Mouse (Mus musculus) T-cell, adult 2 months (primary cell): ENCODE results near the gene Cisd1.
A peak's percentile ranks its signal among the peaks of the same experiment; 100 is the strongest.

ENCODE experiments used
- DNase-seq: peaks from one replicate; pipeline ENCODE4 v3.0.0; 2022; ENCODE audit warnings: low spot score

Gene Cisd1

DNA sequence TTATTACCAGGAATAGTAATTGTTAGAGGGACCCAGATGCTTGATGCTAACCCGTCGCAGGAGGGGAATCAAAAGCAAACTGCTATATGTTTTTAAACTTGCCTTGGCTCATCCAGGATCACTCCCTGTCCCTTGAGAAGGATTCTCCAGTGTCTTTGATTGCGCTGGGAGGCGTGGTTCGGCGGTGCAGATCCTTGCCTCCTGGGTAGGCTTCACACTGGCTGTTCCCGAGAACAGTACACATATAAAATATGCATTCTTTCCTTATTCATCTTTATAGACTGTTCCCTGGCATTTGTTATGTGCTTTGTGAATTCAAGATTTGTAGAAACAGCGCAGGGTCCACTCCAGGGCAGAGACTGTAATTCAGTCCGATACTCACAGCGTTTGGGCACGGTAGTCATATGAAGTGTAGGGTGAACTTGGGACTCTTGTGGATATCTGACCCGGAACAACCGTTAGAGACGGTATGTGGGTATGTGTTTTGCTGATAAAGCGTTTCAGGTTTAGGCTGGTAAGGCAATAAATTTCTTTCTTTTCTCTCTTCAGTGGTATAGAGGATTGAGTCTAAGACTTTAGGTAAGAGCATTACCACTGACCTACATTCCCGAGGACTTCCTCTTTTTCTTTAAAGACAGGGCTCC, 4.0 kb upstream of the Cisd1 start:
- DNase-seq = no peak

DNA sequence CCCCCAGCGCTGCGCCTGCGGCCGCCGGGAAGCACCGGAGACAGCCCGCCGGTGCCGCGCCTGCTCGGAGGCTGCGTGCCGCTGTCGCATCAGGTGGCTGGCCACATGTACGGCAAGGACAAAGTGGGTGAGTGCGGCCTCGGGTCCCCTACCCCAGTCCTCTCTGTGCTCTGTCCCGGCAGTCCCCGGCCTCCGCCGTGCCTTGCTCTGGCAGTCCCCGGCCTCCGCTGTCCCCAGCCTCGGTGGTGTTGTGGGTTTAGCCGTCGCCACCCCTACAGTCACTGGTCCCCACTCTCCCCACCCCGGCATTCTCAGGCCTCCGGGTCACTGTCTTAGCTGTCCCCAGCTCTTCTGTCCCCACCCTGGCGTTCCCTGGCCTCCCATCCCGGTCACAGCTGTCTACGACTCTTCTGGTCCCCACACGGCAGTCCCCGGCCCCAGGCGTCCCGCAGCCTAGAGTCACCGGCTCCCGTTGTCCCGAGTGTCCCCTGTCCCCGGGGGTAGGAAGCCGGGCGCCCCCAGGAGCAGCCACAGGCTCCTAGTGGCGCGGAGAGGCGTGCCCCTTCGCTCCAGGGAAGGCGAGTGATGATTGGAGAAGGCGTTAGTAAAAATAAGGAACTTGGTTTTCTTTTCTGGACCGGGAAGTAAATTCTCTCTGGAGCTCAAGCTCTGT, 3.3 kb upstream of the Cisd1 start:
- no peak for DNase-seq

- peak; percentile 90 for DNase-seq
Observed at GRCm38 (mm10) chr10:71347509-71347949, 2.8 kb upstream of the Cisd1 start, which contains the start of gene Ipmk. Gene Ipmk (plus strand): TSS chr10:71347763.

- DNase-seq = peak; percentile 87
Observed at GRCm38 (mm10) chr10:71346722-71347508, 2.2 kb upstream of the Cisd1 start.

DNA sequence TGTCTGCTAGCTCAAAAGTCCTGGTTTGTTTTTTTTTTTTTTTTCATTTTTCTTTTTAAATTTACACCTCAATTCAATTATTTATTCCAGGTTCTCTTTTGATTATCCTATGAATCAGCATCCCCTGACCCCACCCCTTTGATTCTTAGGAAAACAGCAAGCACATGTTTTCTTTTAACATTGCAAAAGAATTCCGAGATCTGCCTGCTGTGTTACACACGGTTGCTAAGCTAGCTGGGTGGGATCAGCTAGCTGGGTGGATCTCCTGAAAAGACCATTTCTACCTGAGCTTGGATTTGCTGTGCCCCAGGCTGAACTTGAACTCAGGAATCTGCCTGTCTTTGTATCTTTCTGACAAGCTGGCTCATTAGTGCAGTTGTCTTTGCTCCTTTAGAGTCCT, 1.4 kb upstream of the Cisd1 start:
- no peak for DNase-seq

GRCm38 (mm10) chr10:71343567-71344265, 1.0 kb downstream of the Cisd1 start:
- no peak for DNase-seq

DNA sequence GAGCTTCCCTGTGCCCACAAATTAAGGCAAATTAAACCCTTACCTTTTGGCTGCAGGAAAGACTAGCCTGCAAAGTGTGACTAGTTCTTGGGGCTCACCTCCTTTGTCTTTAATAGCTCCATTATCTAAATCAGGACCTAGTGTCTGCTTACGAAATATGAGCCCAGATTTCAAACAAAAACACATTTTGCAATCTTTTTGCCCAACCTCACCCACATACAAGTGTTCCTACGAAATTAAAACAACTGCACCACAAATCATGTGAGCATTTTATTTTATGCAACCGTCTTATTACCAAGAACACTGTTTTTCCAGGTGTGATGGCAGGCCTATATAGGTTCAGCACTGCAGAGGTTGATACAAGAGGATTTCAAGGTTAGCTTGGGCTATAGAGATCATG, 1.6 kb downstream of the Cisd1 start:
- DNase-seq = no peak

DNA sequence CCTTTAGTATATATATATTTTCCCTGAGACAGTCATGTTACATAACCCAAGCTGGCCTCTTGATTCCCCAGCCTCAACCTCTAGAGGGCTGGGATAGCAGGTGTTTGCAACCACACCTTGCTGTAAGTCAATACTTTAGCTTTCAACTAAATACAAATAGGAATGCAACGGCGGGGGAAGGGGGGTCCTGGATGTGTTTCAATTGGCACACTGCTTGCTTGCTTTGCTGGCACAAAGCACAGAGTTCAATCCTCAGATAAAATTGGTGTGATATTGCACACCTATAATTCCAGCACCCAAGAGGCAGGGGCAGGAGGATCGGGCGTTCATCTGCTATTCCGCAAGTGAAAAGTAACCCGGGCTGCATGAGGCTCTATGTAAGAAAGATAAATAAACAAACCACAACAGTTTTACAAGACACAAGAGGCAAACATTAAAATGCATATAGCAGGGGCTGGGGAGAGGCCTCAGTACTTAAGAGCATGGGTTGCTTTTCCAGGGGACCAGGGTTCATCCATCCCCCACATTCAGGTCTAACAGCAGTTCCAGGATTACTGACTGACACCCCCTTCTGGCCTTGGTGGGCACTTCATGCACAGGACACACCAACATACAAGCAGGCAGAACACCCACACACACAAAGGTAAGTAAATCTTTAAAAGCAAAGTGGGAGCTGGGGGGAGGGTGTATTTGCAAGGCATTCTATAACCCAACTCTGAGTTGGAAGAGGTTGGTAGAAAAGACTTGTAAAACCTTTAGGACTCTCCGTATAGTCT, 2.5 kb downstream of the Cisd1 start:
- peak; percentile 15 for DNase-seq

GRCm38 (mm10) chr10:71341290-71341689, 3.5 kb downstream of the Cisd1 start:
- no peak for DNase-seq

DNA sequence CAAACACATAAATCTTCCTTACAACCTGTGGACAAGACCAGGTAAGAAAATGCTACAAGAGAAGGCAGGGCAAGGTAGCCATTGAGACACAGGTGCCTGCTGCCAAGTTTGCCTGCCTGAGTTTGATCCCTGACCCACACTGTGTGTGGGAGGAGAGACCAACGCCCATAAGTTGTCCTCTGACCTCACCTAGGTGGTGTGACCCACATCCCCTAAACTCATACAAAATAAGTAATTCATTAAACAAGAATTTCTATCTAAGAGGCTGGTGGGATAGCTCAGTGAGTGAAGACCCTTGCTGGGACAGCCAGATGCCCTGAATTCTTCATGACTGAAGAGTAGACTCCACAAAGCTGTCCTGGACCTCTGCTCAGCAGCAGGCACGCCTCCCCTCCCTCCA, 4.6 kb downstream of the Cisd1 start:
- no peak for DNase-seq

DNA sequence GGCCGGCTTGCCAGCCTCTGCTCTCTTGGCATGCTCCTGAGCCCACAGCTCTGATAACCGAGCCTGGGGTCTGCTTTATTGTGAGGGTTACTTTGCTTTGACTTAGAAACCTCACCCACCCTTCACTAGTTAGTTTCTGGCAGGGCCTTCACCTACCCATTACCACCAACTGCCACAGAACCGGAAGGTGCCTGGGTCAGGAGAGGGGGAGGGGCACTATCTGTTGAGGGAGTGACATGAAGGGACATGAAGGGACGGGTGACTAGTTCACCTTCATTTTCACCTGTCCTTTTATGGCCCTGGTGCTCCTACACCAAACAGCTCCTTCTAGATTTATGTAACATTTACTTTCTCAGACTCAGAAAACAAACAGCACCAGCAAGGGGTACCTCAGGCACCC, 5.3 kb downstream of the Cisd1 start:
- DNase-seq = no peak

DNA sequence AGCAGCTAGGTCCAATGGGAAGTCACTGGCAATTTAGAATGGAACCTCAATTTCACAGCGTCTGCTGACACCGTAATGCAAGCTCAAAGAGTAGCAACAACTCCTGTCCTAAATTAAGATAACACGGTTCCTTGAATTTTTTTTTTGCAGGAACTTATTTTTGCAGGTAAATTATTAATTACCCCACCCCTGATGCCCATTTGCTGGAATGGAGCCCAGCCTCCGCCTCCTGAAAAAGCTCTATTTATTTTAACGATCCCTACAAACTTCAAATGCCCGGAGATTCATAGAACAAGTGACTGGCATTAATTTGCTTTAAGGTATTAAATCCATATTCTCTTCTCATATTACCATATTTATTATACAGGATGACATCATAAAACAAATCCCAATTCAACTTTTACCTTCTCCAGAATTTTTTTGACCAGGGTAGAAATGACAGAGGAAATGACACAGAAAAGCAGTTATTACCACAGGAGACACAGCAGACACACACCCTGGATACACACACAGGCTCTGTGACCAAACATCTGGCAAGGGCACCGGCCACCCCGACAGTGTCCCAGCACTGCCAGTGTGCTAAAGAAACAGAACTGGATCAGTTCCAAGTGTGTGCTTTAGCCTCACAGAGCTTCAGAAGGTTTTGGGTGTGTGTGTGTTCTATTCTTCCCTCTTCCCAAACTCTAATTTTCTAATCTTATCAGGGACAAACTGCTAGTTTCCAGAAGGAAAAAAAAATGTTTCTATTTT, 6.4 kb downstream of the Cisd1 start:
- DNase-seq = no peak

GRCm38 (mm10) chr10:71337733-71338132, 7.0 kb downstream of the Cisd1 start:
- no peak for DNase-seq

- no peak for DNase-seq
Observed at GRCm38 (mm10) chr10:71332859-71333258, 11.9 kb downstream of the Cisd1 start.

GRCm38 (mm10) chr10:71332376-71332775, 12.4 kb downstream of the Cisd1 start:
- no peak for DNase-seq

- no peak for DNase-seq
Observed at GRCm38 (mm10) chr10:71331908-71332307, 12.8 kb downstream of the Cisd1 start.

DNA sequence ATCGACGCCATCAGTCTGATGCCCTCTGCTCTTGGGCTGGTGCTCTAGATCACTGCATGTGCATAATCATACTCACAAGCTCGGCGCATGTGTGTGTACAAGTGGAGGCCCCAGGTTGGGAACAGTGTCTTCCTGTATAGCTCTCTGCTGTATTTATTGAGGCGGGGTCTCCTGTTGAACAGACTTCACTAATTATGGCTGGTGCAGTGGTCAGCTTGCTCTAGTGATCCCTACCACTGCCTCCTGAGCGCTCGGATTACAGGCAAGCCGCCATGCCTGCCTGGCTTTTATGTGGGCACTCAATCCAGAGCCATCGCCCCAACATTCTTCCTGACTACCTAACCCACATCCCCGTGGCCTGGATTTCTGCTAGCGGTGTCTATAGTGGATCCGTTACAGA, 14.7 kb downstream of the Cisd1 start:
- no peak for DNase-seq

- DNase-seq = no peak
Observed at GRCm38 (mm10) chr10:71329295-71329694, 15.5 kb downstream of the Cisd1 start.

GRCm38 (mm10) chr10:71328870-71329269, 15.9 kb downstream of the Cisd1 start:
- no peak for DNase-seq

DNA sequence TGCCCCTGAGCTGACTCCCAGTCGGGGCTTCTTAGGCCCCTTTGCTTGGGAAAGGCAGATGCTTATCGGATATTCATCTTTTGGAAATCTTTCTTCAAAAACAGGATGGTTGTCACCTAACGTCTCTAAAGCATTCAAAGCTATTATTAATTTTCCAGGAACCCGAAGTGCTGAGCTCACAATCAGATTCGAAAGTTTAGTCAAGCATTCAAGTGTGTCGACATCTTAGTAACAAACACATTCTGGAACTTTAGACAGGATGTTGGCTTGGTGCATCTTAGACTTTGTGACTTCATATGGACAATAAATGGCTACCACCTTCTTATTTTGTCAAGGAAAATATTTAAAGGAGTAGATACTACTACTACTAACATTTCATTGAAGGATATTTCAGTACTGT, 16.4 kb downstream of the Cisd1 start:
- no peak for DNase-seq

GRCm38 (mm10) chr10:71327386-71327785, 17.4 kb downstream of the Cisd1 start:
- DNase-seq = no peak
